Mouse (Mus musculus) thymus, adult 2 months (tissue): Measurements from ENCODE around the gene Snx33.

ENCODE experiments used
- CTCF ChIP-seq: fragments of 200-500 bp; IDR thresholded peaks from 2 replicates; pipeline ENCODE4 v1.5.1; 2012; ENCODE audit warnings: mild to moderate bottlenecking, control low read depth, low read length, moderate library complexity, borderline replicate concordance; ENCODE audit not compliant: control insufficient read depth, poor library complexity, insufficient read depth; ENCODE audit errors: extremely low read depth
- POLR2A ChIP-seq: fragments of 200-500 bp; IDR thresholded peaks from 2 replicates; pipeline ENCODE4 v1.6.1; 2012; ENCODE audit warnings: mild to moderate bottlenecking, low read length, control low read depth, moderate library complexity; ENCODE audit not compliant: control insufficient read depth, poor library complexity, insufficient read depth; ENCODE audit errors: extremely low read depth

DNA sequence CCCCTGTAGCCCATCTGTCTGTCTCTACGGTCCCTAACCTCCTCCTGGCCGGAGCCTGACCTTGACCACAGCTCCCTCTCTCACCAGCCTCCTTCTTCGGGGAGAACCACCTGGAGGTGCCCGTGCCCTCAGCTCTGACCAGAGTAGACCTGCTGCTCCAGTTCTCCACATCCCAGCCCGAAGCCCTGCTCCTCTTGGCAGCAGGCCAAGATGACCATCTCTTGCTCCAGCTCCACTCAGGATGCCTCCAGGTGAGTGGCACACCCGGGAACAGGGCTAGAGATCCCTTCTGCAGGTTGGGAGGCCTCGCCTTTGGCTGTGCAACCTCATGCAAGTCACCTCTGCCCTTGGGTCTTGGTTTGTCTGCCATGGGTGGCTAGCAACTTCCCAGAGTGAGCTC, 44.7 kb downstream of the Snx33 start:
- TF ChIP-seq CTCF (no peak), POLR2A (no peak)
